Mouse (Mus musculus): ENCODE measurements around the gene Necab2.

DNA sequence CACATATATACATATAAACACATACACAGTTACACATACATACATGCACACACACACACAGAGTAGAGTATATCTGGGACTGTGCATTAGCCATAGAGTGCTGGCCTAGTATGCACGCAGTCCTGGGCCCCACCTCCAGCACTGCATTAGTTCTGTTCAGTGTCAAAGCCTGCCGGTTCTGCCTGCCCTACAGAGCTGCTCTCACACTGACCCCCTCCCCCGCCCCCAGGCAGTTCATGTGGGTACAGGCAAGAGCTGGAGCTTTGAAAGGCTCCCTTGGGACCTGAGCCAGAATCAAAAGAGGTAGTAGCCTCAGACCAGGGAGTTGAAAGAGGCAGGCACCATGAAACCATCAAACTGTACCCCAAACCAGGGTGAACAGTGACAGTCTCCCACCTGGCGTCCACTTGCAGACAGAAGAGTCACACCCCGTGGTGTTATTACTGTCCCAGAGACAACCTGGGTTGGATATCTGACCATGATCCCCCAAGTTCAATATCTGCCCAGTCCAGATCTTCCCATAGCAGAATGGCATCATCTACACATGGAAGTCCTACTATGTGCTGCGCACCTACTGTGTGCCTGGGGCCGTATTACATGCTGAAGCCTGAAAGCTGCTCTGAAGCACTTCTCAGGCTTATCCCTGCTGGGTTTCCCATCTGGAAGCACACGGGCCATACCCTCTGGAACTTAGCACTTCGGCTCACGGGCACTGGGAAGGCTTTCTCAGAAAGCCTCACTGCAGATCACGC lies 37.8 kb downstream of the Necab2 start:
- TF ChIP-seq CTCF (IDR thresholded peaks at IDR 0.05; ENCODE audit: extremely low read depth, insufficient read length, insufficient replicate concordance, low read depth, low read length) (no peak), POLR2A (IDR thresholded peaks at IDR 0.05; ENCODE audit: low read depth, low read length) (no peak)

All from small intestine, adult 2 months (tissue).